Mouse (Mus musculus): ENCODE measurements around the gene Gm10722. TPM values are rescaled to one million over a fixed set of nuclear protein-coding genes. Genes with fewer than 3 reads are reported as not detected.
A peak's percentile ranks its signal among the peaks of the same experiment; 100 is the strongest.
"Not testable (repeated sequence)": the region's sequence is repeated elsewhere in the genome, so short reads cannot be mapped to it uniquely, and the experiment has no call there.

Gm10722 gene
- polyA plus RNA-seq, 1 experiment from 2014 or later, result not detected

DNA sequence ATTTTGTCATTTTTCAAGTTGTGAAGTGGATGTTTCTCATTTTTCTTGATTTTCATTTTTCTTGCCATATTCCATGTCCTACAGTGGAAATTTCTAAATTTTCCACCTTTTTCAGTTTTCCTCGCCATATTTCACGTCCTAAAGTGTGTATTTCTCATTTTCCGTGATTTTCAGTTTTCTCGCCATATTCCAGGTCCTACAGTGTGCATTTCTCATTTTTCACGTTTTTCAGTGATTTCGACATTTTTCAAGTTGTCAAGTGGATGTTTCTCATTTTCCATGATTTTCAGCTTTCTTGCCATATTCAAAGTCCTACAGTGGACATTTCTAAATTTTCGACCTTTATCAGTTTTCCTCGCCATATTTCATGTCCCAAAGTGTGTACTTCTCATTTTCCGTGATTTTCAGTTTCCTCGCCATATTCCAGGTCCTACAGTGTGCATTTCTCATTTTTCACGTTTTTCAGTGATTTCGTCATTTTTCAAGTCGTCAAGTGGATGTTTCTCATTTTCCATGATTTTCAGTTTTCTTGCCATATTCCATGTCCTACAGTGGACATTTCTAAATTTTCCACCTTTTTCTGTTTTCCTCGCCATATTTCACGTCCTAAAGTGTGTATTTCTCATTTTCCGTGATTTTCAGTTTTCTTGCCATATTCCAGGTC is 23.4 kb downstream of the Gm10722 start:
- 76% methylated on average over 15 of the region's 16 CpGs for WGBS

DNA sequence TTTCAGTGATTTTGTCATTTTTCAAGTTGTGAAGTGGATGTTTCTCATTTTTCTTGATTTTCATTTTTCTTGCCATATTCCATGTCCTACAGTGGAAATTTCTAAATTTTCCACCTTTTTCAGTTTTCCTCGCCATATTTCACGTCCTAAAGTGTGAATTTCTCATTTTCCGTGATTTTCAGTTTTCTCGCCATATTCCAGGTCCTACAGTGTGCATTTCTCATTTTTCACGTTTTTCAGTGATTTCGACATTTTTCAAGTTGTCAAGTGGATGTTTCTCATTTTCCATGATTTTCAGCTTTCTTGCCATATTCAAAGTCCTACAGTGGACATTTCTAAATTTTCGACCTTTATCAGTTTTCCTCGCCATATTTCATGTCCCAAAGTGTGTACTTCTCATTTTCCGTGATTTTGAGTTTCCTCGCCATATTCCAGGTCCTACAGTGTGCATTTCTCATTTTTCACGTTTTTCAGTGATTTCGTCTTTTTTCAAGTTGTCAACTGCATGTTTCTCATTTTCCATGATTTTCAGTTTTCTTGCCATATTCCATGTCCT is 24.3 kb downstream of the Gm10722 start, which contains the start of gene Gm10717:
Gene Gm10717, plus strand, starts transcription at position 506 of the 556 bp plus-strand sequence.
- H3K9me3 ChIP-seq (ENCODE audit: control insufficient read depth, low read length); H3K4me1 ChIP-seq (replicated peaks; ENCODE audit: control insufficient read depth, insufficient read depth, low read length); H3K9ac ChIP-seq; H3K4me3 ChIP-seq (replicated peaks; ENCODE audit: low read length); DNase-seq (ENCODE audit: low spot score); ATAC-seq (ENCODE audit: low FRiP score); H3K27ac ChIP-seq; H3K4me2 ChIP-seq (replicated peaks); H3K36me3 ChIP-seq (replicated peaks; ENCODE audit: control insufficient read depth, insufficient read depth); H3K27me3 ChIP-seq (ENCODE audit: control insufficient read depth, insufficient read depth, low read length): not testable (repeated sequence)
- 72% methylated on average over 12 of the region's 12 CpGs for WGBS

More for the DNA sequence above, 23.4 kb downstream of the Gm10722 start:
- not testable (repeated sequence) for H3K4me3 ChIP-seq (replicated peaks; ENCODE audit: low read length); H3K9me3 ChIP-seq (ENCODE audit: control insufficient read depth, low read length); H3K27ac ChIP-seq; H3K36me3 ChIP-seq (replicated peaks; ENCODE audit: control insufficient read depth, insufficient read depth); H3K4me2 ChIP-seq (replicated peaks); H3K4me1 ChIP-seq (replicated peaks; ENCODE audit: control insufficient read depth, insufficient read depth, low read length); H3K27me3 ChIP-seq (ENCODE audit: control insufficient read depth, insufficient read depth, low read length); DNase-seq (ENCODE audit: low spot score); ATAC-seq (ENCODE audit: low FRiP score); H3K9ac ChIP-seq

DNA sequence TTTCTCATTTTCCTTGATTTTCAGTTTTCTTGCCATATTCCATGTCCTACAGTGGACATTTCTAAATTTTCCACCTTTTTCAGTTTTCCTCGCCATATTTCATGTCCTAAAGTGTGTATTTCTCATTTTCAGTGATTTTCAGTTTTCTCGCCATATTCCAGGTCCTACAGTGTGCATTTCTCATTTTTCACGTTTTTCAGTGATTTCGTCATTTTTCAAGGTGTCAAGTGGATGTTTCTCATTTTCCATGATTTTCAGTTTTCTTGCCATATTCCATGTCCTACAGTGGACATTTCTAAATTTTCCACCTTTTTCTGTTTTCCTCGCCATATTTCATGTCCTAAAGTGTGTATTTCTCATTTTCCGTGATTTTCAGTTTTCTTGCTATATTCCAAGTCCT is 24.9 kb downstream of the Gm10722 start:
- 65% methylated on average over 4 of the region's 6 CpGs for WGBS
- not testable (repeated sequence) for ATAC-seq (ENCODE audit: low FRiP score); DNase-seq (ENCODE audit: low spot score)

DNA sequence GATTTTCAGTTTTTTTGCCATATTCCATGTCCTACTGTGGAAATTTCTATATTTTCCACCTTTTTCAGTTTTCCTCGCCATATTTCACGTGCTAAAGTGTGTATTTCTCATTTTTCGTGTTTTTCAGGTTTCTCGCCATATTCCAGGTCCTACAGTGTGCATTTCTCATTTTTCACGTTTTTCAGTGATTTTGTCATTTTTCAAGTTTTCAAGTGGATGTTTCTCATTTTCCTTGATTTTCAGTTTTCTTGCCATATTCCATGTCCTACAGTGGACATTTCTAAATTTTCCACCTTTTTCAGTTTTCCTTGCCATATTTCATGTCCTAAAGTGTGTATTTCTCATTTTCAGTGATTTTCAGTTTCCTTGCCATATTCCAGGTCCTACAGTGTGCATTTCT is 25.4 kb downstream of the Gm10722 start:
- not testable (repeated sequence) for H3K4me3 ChIP-seq (replicated peaks; ENCODE audit: low read length); H3K9me3 ChIP-seq (ENCODE audit: control insufficient read depth, low read length); H3K4me1 ChIP-seq (replicated peaks; ENCODE audit: control insufficient read depth, insufficient read depth, low read length); H3K36me3 ChIP-seq (replicated peaks; ENCODE audit: control insufficient read depth, insufficient read depth); H3K27me3 ChIP-seq (ENCODE audit: control insufficient read depth, insufficient read depth, low read length); H3K4me2 ChIP-seq (replicated peaks); H3K27ac ChIP-seq; DNase-seq (ENCODE audit: low spot score); ATAC-seq (ENCODE audit: low FRiP score); H3K9ac ChIP-seq
- 76% methylated on average over 5 of the region's 5 CpGs for WGBS

More for the DNA sequence above, 24.9 kb downstream of the Gm10722 start:
- H3K36me3 ChIP-seq (replicated peaks; ENCODE audit: control insufficient read depth, insufficient read depth); H3K4me2 ChIP-seq (replicated peaks); H3K27me3 ChIP-seq (ENCODE audit: control insufficient read depth, insufficient read depth, low read length); H3K9ac ChIP-seq; H3K4me1 ChIP-seq (replicated peaks; ENCODE audit: control insufficient read depth, insufficient read depth, low read length); H3K27ac ChIP-seq; H3K4me3 ChIP-seq (replicated peaks; ENCODE audit: low read length); H3K9me3 ChIP-seq (ENCODE audit: control insufficient read depth, low read length): not testable (repeated sequence)

DNA sequence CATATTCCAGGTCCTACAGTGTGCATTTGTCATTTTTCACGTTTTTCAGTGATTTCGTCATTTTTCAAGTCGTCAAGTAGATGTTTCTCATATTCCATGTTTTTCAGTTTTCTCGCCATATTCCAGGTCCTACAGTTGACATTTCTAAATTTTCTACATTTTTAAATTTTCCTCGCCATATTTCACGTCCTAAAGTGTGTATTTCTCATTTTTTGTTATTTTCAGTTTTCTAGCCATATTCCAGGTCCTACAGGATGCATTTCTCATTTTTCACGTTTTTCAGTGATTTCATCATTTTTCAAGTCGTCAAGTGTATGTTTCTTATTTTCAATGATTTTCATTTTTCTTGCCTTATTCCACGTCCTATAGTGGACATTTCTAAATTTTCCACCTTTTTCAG is 26.0 kb downstream of the Gm10722 start:
- H3K9me3 ChIP-seq (ENCODE audit: control insufficient read depth, low read length); H3K36me3 ChIP-seq (replicated peaks; ENCODE audit: control insufficient read depth, insufficient read depth); H3K9ac ChIP-seq; H3K4me1 ChIP-seq (replicated peaks; ENCODE audit: control insufficient read depth, insufficient read depth, low read length); H3K4me2 ChIP-seq (replicated peaks); ATAC-seq (ENCODE audit: low FRiP score); H3K27ac ChIP-seq; H3K27me3 ChIP-seq (ENCODE audit: control insufficient read depth, insufficient read depth, low read length); H3K4me3 ChIP-seq (replicated peaks; ENCODE audit: low read length); DNase-seq (ENCODE audit: low spot score): not testable (repeated sequence)
- WGBS, result 72% methylated on average over 9 of the region's 9 CpGs

DNA sequence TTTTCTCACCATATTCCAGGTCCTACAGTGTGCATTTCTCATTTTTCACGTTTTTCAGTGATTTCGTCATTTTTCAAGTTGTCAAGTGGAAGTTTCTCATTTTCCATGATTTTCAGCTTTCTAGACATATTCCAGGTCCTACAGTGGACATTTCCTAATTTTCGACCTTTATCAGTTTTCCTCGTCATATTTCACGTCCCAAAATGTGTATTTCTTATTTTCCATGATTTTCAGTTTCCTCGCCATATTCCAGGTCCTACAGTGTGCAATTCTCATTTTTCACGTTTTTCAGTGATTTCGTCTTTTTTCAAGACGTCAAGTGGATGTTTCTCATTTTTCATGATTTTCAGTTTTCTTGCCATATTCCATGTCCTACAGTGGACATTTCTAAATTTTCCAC is 26.5 kb downstream of the Gm10722 start:
- 75% methylated on average over 9 of the region's 9 CpGs for WGBS
- not testable (repeated sequence) for H3K4me2 ChIP-seq (replicated peaks); H3K9ac ChIP-seq; H3K9me3 ChIP-seq (ENCODE audit: control insufficient read depth, low read length); H3K27ac ChIP-seq; H3K36me3 ChIP-seq (replicated peaks; ENCODE audit: control insufficient read depth, insufficient read depth); H3K4me3 ChIP-seq (replicated peaks; ENCODE audit: low read length); H3K27me3 ChIP-seq (ENCODE audit: control insufficient read depth, insufficient read depth, low read length); H3K4me1 ChIP-seq (replicated peaks; ENCODE audit: control insufficient read depth, insufficient read depth, low read length); ATAC-seq (ENCODE audit: low FRiP score)
- DNase-seq (ENCODE audit: low spot score), result peak; percentile 66

DNA sequence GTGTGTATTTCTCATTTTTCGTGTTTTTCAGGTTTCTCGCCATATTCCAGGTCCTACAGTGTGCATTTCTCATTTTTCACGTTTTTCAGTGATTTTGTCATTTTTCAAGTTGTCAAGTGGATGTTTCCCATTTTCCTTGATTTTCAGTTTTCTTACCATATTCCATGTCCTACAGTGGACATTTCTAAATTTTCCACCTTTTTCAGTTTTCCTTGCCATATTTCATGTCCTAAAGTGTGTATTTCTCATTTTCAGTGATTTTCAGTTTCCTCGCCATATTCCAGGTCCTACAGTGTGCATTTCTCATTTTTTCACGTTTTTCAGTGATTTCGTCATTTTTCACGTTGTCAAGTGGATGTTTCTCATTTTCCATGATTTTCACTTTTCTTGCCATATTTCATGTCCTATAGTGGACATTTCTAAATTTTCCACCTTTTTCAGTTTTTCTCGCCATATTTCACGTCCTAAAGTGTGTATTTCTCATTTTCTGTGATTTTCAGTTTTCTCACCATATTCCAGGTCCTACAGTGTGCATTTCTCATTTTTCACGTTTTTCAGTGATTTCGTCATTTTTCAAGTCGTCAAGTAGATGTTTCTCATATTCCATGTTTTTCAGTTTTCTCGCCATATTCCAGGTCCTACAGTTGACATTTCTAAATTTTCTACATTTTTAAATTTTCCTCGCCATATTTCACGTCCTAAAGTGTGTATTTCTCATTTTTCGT is 28.7 kb downstream of the Gm10722 start:
- not testable (repeated sequence) for H3K4me2 ChIP-seq (replicated peaks); H3K27me3 ChIP-seq (ENCODE audit: control insufficient read depth, insufficient read depth, low read length); H3K36me3 ChIP-seq (replicated peaks; ENCODE audit: control insufficient read depth, insufficient read depth); H3K4me3 ChIP-seq (replicated peaks; ENCODE audit: low read length); ATAC-seq (ENCODE audit: low FRiP score); H3K9me3 ChIP-seq (ENCODE audit: control insufficient read depth, low read length); DNase-seq (ENCODE audit: low spot score); H3K4me1 ChIP-seq (replicated peaks; ENCODE audit: control insufficient read depth, insufficient read depth, low read length); H3K9ac ChIP-seq; H3K27ac ChIP-seq
- WGBS, result 70% methylated on average over 12 of the region's 16 CpGs

DNA sequence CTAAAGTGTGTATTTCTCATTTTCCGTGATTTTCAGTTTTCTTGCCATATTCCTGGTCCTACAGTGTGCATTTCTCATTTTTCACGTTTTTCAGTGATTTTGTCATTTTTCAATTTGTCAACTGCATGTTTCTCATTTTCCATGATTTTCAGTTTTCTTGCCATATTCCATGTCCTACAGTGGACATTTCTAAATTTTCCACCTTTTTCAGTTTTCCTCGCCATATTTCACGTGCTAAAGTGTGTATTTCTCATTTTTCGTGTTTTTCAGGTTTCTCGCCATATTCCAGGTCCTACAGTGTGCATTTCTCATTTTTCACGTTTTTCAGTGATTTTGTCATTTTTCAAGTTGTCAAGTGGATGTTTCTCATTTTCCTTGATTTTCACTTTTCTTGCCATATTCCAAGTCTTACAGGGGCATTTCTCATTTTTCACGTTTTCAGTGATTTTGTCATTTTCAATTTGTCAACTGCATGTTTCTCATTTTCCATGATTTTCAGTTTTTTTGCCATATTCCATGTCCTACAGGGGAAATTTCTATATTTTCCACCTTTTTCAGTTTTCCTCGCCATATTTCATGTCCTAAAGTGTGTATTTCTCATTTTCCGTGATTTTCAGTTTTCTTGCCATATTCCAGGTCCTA is 30.1 kb downstream of the Gm10722 start:
- peak; percentile 38; the same call in 1 of the 2 replicates for ATAC-seq (ENCODE audit: low FRiP score)
- WGBS, result 66% methylated on average over 2 of the region's 10 CpGs
- H3K9ac ChIP-seq, result not testable (repeated sequence)

DNA sequence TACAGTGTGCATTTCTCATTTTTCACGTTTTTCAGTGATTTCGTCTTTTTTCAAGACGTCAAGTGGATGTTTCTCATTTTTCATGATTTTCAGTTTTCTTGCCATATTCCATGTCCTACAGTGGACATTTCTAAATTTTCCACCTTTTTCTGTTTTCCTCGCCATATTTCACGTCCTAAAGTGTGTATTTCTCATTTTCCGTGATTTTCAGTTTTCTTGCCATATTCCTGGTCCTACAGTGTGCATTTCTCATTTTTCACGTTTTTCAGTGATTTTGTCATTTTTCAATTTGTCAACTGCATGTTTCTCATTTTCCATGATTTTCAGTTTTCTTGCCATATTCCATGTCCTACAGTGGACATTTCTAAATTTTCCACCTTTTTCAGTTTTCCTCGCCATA is 33.6 kb downstream of the Gm10722 start, which contains the start of gene Gm17535:
Gene Gm17535, plus strand, starts transcription at position 301 of the 400 bp plus-strand sequence.
- not testable (repeated sequence) for H3K4me2 ChIP-seq (replicated peaks); H3K9ac ChIP-seq; H3K4me3 ChIP-seq (replicated peaks; ENCODE audit: low read length); H3K9me3 ChIP-seq (ENCODE audit: control insufficient read depth, low read length); H3K27me3 ChIP-seq (ENCODE audit: control insufficient read depth, insufficient read depth, low read length); H3K4me1 ChIP-seq (replicated peaks; ENCODE audit: control insufficient read depth, insufficient read depth, low read length); ATAC-seq (ENCODE audit: low FRiP score); H3K36me3 ChIP-seq (replicated peaks; ENCODE audit: control insufficient read depth, insufficient read depth); DNase-seq (ENCODE audit: low spot score); H3K27ac ChIP-seq
- no CpG with 5 or more reads among the region's 8 CpGs for WGBS

More for the DNA sequence above, 30.1 kb downstream of the Gm10722 start:
- not testable (repeated sequence) for H3K4me1 ChIP-seq (replicated peaks; ENCODE audit: control insufficient read depth, insufficient read depth, low read length); H3K4me2 ChIP-seq (replicated peaks); H3K9me3 ChIP-seq (ENCODE audit: control insufficient read depth, low read length); H3K36me3 ChIP-seq (replicated peaks; ENCODE audit: control insufficient read depth, insufficient read depth); H3K4me3 ChIP-seq (replicated peaks; ENCODE audit: low read length); H3K27me3 ChIP-seq (ENCODE audit: control insufficient read depth, insufficient read depth, low read length); H3K27ac ChIP-seq
- peak; percentile 92 for DNase-seq (ENCODE audit: low spot score)
